Mouse (Mus musculus): Measurements from ENCODE around the gene Prrg1.

GRCm38 (mm10) chrX:78482987-78483386 is 100.7 kb downstream of the Prrg1 start:
- TF ChIP-seq CTCF (IDR thresholded peaks at IDR 0.05; ENCODE audit: low read depth) (no peak), EP300 (IDR thresholded peaks at IDR 0.05; ENCODE audit: low read depth) (no peak)
